ENCODE assay signal across 8 mouse cellular contexts in genomic region chr10:99270406-99270805, GRCm38 (mm10). TPM values are rescaled to one million over a fixed set of nuclear protein-coding genes. Genes with fewer than 3 reads are reported as not detected.
DNase-seq lines count a peak whose midpoint lies in the region; ATAC-seq lines count a peak whose summit lies in the region.

No protein-coding gene starts in this region.

- 33% methylated on average over 10 of the region's 10 CpGs for WGBS in heart, embryonic 11.5 days (ENCODE audit: insufficient replicate concordance)
- 36% methylated on average over 10 of the region's 10 CpGs for WGBS in intestine, embryonic 14.5 days
- 9% methylated on average over 10 of the region's 10 CpGs for WGBS in liver, embryonic 13.5 days (ENCODE audit: insufficient replicate concordance)

- peaks cover 3% of the 10 kb centered on the region for H3K36me3 ChIP-seq in heart, embryonic 11.5 days (ENCODE audit: control insufficient read depth, insufficient read depth, low read length)
- peaks cover 9% of the 10 kb centered on the region; the same call in 1 of the 2 replicates for H3K36me3 ChIP-seq in intestine, embryonic 14.5 days (ENCODE audit: control insufficient read depth, insufficient read depth, low read length)
- H3K36me3 ChIP-seq in liver, embryonic 13.5 days: peaks cover 6% of the 10 kb centered on the region; the same call in 1 of the 2 replicates

- H3K27ac ChIP-seq in heart, embryonic 11.5 days (ENCODE audit: low read depth, low read length): no peak overlapping the region
- peak overlapping the region; percentile 16; the same call in 1 of the 2 replicates for H3K27ac ChIP-seq in intestine, embryonic 14.5 days (ENCODE audit: low read depth)
- H3K27ac ChIP-seq in liver, embryonic 13.5 days: no peak overlapping the region; the same call in 1 of the 2 replicates

- peaks cover 21% of the 10 kb centered on the region for H3K4me1 ChIP-seq in heart, embryonic 11.5 days (ENCODE audit: control insufficient read depth, insufficient read depth, low read length)
- peaks cover 20% of the 10 kb centered on the region for H3K4me1 ChIP-seq in intestine, embryonic 14.5 days (replicated peaks; ENCODE audit: control insufficient read depth, insufficient read depth, low read length)
- peaks cover 32% of the 10 kb centered on the region for H3K4me1 ChIP-seq in liver, embryonic 13.5 days (replicated peaks)

- no peaks in the 10 kb centered on the region for H3K27me3 ChIP-seq in heart, embryonic 11.5 days (ENCODE audit: control insufficient read depth, insufficient read depth, low read length)
- no peaks in the 10 kb centered on the region for H3K27me3 ChIP-seq in intestine, embryonic 14.5 days (replicated peaks; ENCODE audit: control insufficient read depth, insufficient read depth, low read length)
- peaks cover 7% of the 10 kb centered on the region for H3K27me3 ChIP-seq in liver, embryonic 13.5 days

- H3K9ac ChIP-seq in heart, embryonic 11.5 days (ENCODE audit: low read depth, low read length): no peak overlapping the region
- no peak overlapping the region for H3K9ac ChIP-seq in intestine, embryonic 14.5 days (ENCODE audit: low read length)
- no peak overlapping the region for H3K9ac ChIP-seq in liver, embryonic 13.5 days

- no peaks in the 10 kb centered on the region for H3K9me3 ChIP-seq in heart, embryonic 11.5 days (replicated peaks; ENCODE audit: control insufficient read depth, low read length)
- H3K9me3 ChIP-seq in intestine, embryonic 14.5 days (ENCODE audit: control insufficient read depth, low read length): no peaks in the 10 kb centered on the region
- H3K9me3 ChIP-seq in liver, embryonic 13.5 days (replicated peaks): no peaks in the 10 kb centered on the region

- ATAC-seq in heart, embryonic 11.5 days (replicated peaks; ENCODE audit: insufficient number of reproducible peaks, low FRiP score, low TSS enrichment): no peak
- ATAC-seq in intestine, embryonic 14.5 days (replicated peaks; ENCODE audit: low FRiP score, low TSS enrichment, low read depth): no peak
- ATAC-seq in liver, embryonic 13.5 days (ENCODE audit: low read depth): peak; percentile 53

- H3K4me3 ChIP-seq in heart, embryonic 11.5 days (ENCODE audit: low read depth, low read length): no peak overlapping the region
- no peak overlapping the region for H3K4me3 ChIP-seq in intestine, embryonic 14.5 days (ENCODE audit: low read depth, low read length)
- no peak overlapping the region for H3K4me3 ChIP-seq in liver, embryonic 13.5 days (replicated peaks)

- peak; percentile 98 for DNase-seq in heart, adult 11 months
- peak; percentile 49 for DNase-seq in embryo, embryonic 11 days
- DNase-seq in intestine, embryonic 14.5 days (ENCODE audit: low spot score): no peak
- DNase-seq in liver, embryonic 13.5 days: no peak
- DNase-seq in yolk sac, embryonic 10.5 days (ENCODE audit: low spot score): peak; percentile 89
- no peak for DNase-seq in frontal cortex, postnatal 25 days (ENCODE audit: low spot score in 2 of 2)
- DNase-seq in cerebellum, postnatal 25 days: no peak

- no peak overlapping the region for H3K4me2 ChIP-seq in heart, embryonic 11.5 days
- no peak overlapping the region for H3K4me2 ChIP-seq in intestine, embryonic 14.5 days (ENCODE audit: low read length)
- H3K4me2 ChIP-seq in liver, embryonic 13.5 days: peak overlapping the region; percentile 14

RNA-seq across cellular contexts. Expression of gene Dusp6, which starts 7.4 kb away (rescaled TPM):
- polyA plus RNA-seq in heart, embryonic 11.5 days (2014; fragmentation: Nextera tagmentation; extraction: Ambion mirVana): 45.5 and 59.9 TPM in 2 replicates
- 40.7 and 44.2 TPM in 2 replicates for polyA plus RNA-seq in intestine, embryonic 14.5 days (2014; fragmentation: Nextera tagmentation; extraction: Ambion mirVana)
- 12.3 and 13.7 TPM in 2 replicates for polyA plus RNA-seq in liver, embryonic 13.5 days (2015; fragmentation: Nextera tagmentation; extraction: Ambion mirVana)

Comparison
In these comparisons a context has a peak if more than half of its experiments do, and no peak if none do; other contexts are left out.
1. DNase-seq: peak in heart, adult 11 months (single experiment), embryo, embryonic 11 days (single experiment) and yolk sac, embryonic 10.5 days (single experiment); none in intestine, embryonic 14.5 days (single experiment), liver, embryonic 13.5 days (single experiment), frontal cortex, postnatal 25 days (0 of 2) and cerebellum, postnatal 25 days (0 of 2).